Mouse (Mus musculus): ENCODE measurements around the gene Ndufa7. TPM values are rescaled to one million over a fixed set of nuclear protein-coding genes. Genes with fewer than 3 reads are reported as not detected.
"Not testable (repeated sequence)": the region's sequence is repeated elsewhere in the genome, so short reads cannot be mapped to it uniquely, and the experiment has no call there.

Gene Ndufa7
- total RNA-seq, 2 experiments from 2014 or later = 354 to 402 TPM

GRCm38 (mm10) chr17:33865330-33866030 is 41.1 kb downstream of the Ndufa7 start:
- DNase-seq (ENCODE audit: low spot score in 2 of 2) = peak in 1 of 2 experiments; percentile 25

GRCm38 (mm10) chr17:33873537-33873936 is 49.2 kb downstream of the Ndufa7 start, which contains the start of gene Gm7029:
Gene Gm7029, plus strand, starts transcription at chr17:33873837.
- DNase-seq (ENCODE audit: low spot score in 2 of 2) = not testable (repeated sequence)

DNA sequence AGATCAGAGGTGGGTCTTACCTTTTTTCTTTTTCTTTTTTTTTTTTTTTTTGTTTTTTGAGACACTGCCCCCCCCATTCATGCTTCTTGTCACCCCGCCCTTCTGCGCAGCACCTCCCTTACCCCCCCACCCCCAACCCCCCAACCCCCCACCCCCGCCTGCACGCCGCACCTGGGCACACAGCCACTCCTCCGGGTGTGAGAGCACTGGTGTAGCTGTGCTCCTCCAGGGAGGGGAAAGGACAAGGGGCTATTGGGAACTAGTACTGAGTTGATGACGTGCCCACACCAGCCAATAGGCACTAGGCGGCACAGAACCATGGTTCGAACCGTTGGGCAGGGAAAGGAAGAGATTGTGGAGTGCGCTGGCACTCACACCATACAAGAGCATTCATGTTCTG is 50.0 kb downstream of the Ndufa7 start:
- DNase-seq (ENCODE audit: low spot score in 2 of 2) = no peak

GRCm38 (mm10) chr17:33875797-33876196 is 51.4 kb downstream of the Ndufa7 start:
- not testable (repeated sequence) for DNase-seq (ENCODE audit: low spot score in 2 of 2)

DNA sequence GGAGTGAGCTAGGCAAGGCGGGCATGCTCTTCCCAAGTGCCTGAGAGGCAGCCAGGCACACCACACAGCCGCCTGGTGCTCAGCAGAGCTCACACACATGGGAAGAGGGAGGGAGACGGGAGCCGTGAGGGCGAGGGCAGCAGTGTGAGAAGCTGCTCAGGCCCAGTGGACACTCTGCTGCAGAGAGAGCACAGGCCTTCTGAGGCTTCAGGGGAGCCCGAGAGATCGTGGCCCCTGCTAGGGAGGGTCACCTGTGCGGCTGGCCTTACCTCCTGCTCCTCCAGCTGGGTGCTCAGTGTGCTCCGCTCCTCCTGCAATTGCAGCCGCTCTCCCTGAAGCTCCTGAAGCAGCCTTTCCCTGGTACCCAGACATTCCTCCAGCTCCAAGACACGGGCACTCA is 59.9 kb downstream of the Ndufa7 start:
- not testable (repeated sequence) for DNase-seq (ENCODE audit: low spot score in 2 of 2)

DNA sequence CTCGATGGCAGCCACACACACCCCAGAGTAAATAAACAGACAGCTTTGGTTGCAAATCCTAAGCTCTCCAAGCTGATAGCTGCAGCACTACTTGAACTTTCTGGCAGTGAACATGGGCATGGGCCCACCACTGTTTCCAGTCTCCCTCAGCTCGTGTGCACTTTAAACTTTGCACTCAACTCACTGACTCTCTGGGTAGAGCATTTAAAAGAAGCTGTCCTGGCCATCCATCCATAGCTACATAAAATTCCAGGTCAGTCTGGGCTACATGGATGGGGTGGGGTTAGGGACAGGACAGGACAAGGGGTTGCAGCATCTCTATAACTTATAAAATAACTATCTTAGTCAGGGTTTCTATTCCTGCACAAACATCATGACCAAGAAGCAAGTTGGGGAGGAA is 63.4 kb downstream of the Ndufa7 start:
- DNase-seq (ENCODE audit: low spot score in 2 of 2) = not testable (repeated sequence)

Small RNA genes lying within 50 kb of the gene (microRNA-seq; reads per million reads assigned to microRNA genes)
- gene Gm27740 = not detected

Other genes starting within 250 kb of the Ndufa7 start
- 10 to 100 TPM; 66.6 to 67.1 TPM for gene Zfp414, start 195.5 kb upstream of the Ndufa7 start, total RNA-seq (2021)
- gene Pram1, start 186.5 kb upstream of the Ndufa7 start, total RNA-seq (2021) = 1 to 10 TPM; 2.5 to 2.6 TPM
- 100 to 1,000 TPM; 197 to 237 TPM for gene Hnrnpm, start 137.7 kb upstream of the Ndufa7 start, total RNA-seq (2021)
- 10 to 100 TPM; 85.4 to 85.6 TPM for gene March2, start 105.9 kb upstream of the Ndufa7 start, total RNA-seq (2021)
- gene Rab11b, start 64.0 kb upstream of the Ndufa7 start, total RNA-seq (2021) = 100 to 1,000 TPM; 305 to 306 TPM
- gene Angptl4, start 42.7 kb upstream of the Ndufa7 start, total RNA-seq (2021) = 10 to 100 TPM; 43.9 to 68.2 TPM
- 100 to 1,000 TPM; 117 to 136 TPM for gene Kank3, start 14.1 kb upstream of the Ndufa7 start, total RNA-seq (2021)
- gene Rps28, start within 50 bp of the Ndufa7 start, total RNA-seq (2021) = 1,000 to 10,000 TPM; 1,918 to 2,060 TPM
- 10 to 100 TPM; 34.3 to 36.0 TPM for gene Cd320, start 18.5 kb downstream of the Ndufa7 start, total RNA-seq (2021)
- not detected for gene Gm7029, start 49.3 kb downstream of the Ndufa7 start, total RNA-seq (2021)
- gene Kifc1, start 66.1 kb downstream of the Ndufa7 start, total RNA-seq (2021) = 10 to 100 TPM; 30.5 to 31.0 TPM
- gene Platr17, start 80.6 kb downstream of the Ndufa7 start, total RNA-seq (2021) = not detected
- gene Daxx, start 84.8 kb downstream of the Ndufa7 start, total RNA-seq (2021) = 10 to 100 TPM; 34.7 to 37.8 TPM
- gene Tapbp, start 91.3 kb downstream of the Ndufa7 start, total RNA-seq (2021) = 100 to 1,000 TPM; 122 to 131 TPM
- 10 to 100 TPM; 43.0 to 47.1 TPM for gene Zbtb22, start 91.3 kb downstream of the Ndufa7 start, total RNA-seq (2021)
- gene Rgl2, start 105.0 kb downstream of the Ndufa7 start, total RNA-seq (2021) = 10 to 100 TPM; 87.9 to 94.5 TPM
- 10 to 100 TPM; 96.5 to 98.1 TPM for gene Pfdn6, start 115.8 kb downstream of the Ndufa7 start, total RNA-seq (2021)
- 10 to 100 TPM; 35.1 to 35.2 TPM for gene Wdr46, start 116.1 kb downstream of the Ndufa7 start, total RNA-seq (2021)
- gene B3galt4, start 126.9 kb downstream of the Ndufa7 start, total RNA-seq (2021) = 1 to 10 TPM; 7.1 to 7.2 TPM
- gene Vps52, start 131.2 kb downstream of the Ndufa7 start, total RNA-seq (2021) = 10 to 100 TPM; 62.8 to 72.5 TPM
- gene Rps18, start 131.4 kb downstream of the Ndufa7 start, total RNA-seq (2021) = 1,000 to 10,000 TPM; 1,180 to 1,281 TPM
- 100 to 1,000 TPM; 173 to 174 TPM for gene H2-K1, start 175.8 kb downstream of the Ndufa7 start, total RNA-seq (2021)
- 10 to 100 TPM; 49.0 to 54.3 TPM for gene Ring1, start 200.1 kb downstream of the Ndufa7 start, total RNA-seq (2021)
- gene H2-Ke6, start 203.5 kb downstream of the Ndufa7 start, total RNA-seq (2021) = 100 to 1,000 TPM; 135 to 144 TPM
- gene Slc39a7, start 207.1 kb downstream of the Ndufa7 start, total RNA-seq (2021) = 100 to 1,000 TPM; 145 to 156 TPM
- 10 to 100 TPM; 74.5 to 78.0 TPM for gene Rxrb, start 207.2 kb downstream of the Ndufa7 start, total RNA-seq (2021)
- gene Col11a2, start 214.9 kb downstream of the Ndufa7 start, total RNA-seq (2021) = 1 to 10 TPM; 3.1 to 6.4 TPM